Mouse (Mus musculus): Measurements from ENCODE around the gene Dusp2. TPM values are rescaled to one million over a fixed set of nuclear protein-coding genes. Genes with fewer than 3 reads are reported as not detected.

Dusp2 gene
- polyA plus RNA-seq, 1 experiment from 2014 or later, result 2.6 TPM

DNA sequence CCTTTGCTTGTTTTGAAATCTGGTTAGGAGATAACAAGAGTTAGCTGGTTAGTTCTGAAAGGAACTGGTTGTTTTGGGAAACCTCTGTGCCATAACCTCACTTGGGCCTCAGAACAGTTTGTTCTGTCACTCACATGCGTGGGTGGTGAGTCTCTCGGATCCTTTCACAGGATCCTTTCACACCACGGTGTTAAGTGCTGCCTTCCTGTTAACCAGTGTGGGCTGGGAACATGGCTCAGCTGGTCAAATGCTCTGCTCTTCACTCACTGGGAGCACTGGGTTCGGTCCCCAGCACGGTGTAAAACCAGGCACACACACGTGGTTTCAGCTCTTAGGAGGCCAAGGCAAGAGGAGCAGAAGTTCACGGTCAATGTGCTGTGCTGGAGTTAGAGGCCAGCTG lies 11.5 kb upstream of the Dusp2 start:
- H3K9ac ChIP-seq (ENCODE audit: low read length), result no peak overlapping the region
- H3K9me3 ChIP-seq (ENCODE audit: control insufficient read depth, low read length), result no peaks in the 10 kb centered on the region
- no peaks in the 10 kb centered on the region for H3K36me3 ChIP-seq (ENCODE audit: control insufficient read depth, insufficient read depth, low read length)
- H3K27ac ChIP-seq (replicated peaks), result no peak overlapping the region
- DNase-seq (ENCODE audit: low spot score) (no peak), ATAC-seq (ENCODE audit: low FRiP score, low TSS enrichment) (no peak)
- no peak overlapping the region for H3K4me2 ChIP-seq (replicated peaks; ENCODE audit: low read depth)
- no peak overlapping the region for H3K4me3 ChIP-seq (ENCODE audit: low read depth, low read length)
- H3K4me1 ChIP-seq (replicated peaks; ENCODE audit: control insufficient read depth, insufficient read depth), result no peaks in the 10 kb centered on the region
- 50% methylated on average over 7 of the region's 7 CpGs for WGBS
- TF ChIP-seq EP300 (optimal IDR thresholded peaks at IDR 0.05) (no peak), CTCF (IDR thresholded peaks at IDR 0.05; ENCODE audit: low read depth) (no peak)
- no peaks in the 10 kb centered on the region for H3K27me3 ChIP-seq (ENCODE audit: control insufficient read depth, insufficient read depth, low read length)

- Histone ChIP-seq H3K27ac (replicated peaks) (no peak overlapping the region), H3K27me3 (ENCODE audit: control insufficient read depth, insufficient read depth, low read length) (no peaks in the 10 kb centered on the region), H3K4me1 (replicated peaks; ENCODE audit: control insufficient read depth, insufficient read depth) (no peaks in the 10 kb centered on the region), H3K4me2 (replicated peaks; ENCODE audit: low read depth) (no peak overlapping the region), H3K36me3 (ENCODE audit: control insufficient read depth, insufficient read depth, low read length) (no peaks in the 10 kb centered on the region), H3K9me3 (ENCODE audit: control insufficient read depth, low read length) (no peaks in the 10 kb centered on the region), H3K4me3 (ENCODE audit: low read depth, low read length) (no peak overlapping the region), H3K9ac (ENCODE audit: low read length) (no peak overlapping the region)
- DNase-seq (ENCODE audit: low spot score), result no peak
- TF ChIP-seq CTCF (IDR thresholded peaks at IDR 0.05; ENCODE audit: low read depth) (no peak), EP300 (optimal IDR thresholded peaks at IDR 0.05) (no peak)
- 67% methylated on average over 12 of the region's 12 CpGs for WGBS
- ATAC-seq (ENCODE audit: low FRiP score, low TSS enrichment), result peak; percentile 22; the same call in 1 of the 2 replicates
These were observed 7.7 kb upstream of the Dusp2 start for GRCm38 (mm10) chr2:127328090-127328851.

DNA sequence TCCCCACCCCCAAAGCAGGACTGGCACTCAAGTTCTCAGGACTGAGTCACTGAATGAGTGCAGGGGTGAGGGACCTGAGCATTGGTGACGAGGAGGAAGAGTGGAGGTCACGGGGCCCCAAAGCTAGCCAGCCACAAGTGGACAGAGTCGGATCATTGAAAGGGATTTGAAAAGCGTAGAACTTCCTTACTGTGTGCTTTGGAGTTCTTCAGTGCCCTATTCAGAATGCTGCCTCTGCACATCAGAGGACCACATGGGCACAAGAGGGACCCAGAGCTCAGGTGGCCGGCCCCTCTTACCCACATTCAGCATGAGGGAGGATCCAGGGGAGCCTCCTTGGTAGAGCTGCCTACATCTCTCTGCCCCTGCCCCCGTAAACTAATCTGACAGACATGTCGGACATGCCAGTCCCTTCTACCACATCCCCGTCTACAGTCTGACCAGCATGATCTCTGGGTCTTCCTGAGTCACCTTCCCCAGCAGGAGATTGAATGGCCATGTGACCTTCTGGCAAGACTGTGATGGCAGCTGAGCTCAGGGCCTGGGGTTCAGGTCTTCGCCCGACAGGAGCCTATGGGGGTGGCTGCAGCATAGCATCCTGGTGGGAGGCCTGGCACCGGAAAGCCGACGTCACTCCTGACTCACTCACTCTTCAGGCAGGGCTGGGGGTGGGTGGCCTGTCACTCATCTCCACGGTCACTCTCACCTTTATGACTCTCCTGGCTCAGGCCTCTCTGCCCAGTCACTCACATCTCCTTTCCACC lies 3.0 kb upstream of the Dusp2 start:
- Histone ChIP-seq H3K27ac (replicated peaks) (no peak overlapping the region), H3K36me3 (ENCODE audit: control insufficient read depth, insufficient read depth, low read length) (no peaks in the 10 kb centered on the region), H3K27me3 (ENCODE audit: control insufficient read depth, insufficient read depth, low read length) (peaks cover 3% of the 10 kb centered on the region; the same call in 1 of the 2 replicates), H3K9me3 (ENCODE audit: control insufficient read depth, low read length) (no peaks in the 10 kb centered on the region), H3K4me3 (ENCODE audit: low read depth, low read length) (no peak overlapping the region), H3K4me2 (replicated peaks; ENCODE audit: low read depth) (no peak overlapping the region), H3K9ac (ENCODE audit: low read length) (no peak overlapping the region), H3K4me1 (replicated peaks; ENCODE audit: control insufficient read depth, insufficient read depth) (0 out of 2 replicates have a peak, but pooled peaks cover 2% of the 10 kb centered on the region)
- DNase-seq (ENCODE audit: low spot score) (no peak), ATAC-seq (ENCODE audit: low FRiP score, low TSS enrichment) (no peak)
- 80% methylated on average over 14 of the region's 14 CpGs for WGBS
- TF ChIP-seq EP300 (optimal IDR thresholded peaks at IDR 0.05), result no peak
- TF ChIP-seq CTCF (IDR thresholded peaks at IDR 0.05; ENCODE audit: low read depth), result no peak

DNA sequence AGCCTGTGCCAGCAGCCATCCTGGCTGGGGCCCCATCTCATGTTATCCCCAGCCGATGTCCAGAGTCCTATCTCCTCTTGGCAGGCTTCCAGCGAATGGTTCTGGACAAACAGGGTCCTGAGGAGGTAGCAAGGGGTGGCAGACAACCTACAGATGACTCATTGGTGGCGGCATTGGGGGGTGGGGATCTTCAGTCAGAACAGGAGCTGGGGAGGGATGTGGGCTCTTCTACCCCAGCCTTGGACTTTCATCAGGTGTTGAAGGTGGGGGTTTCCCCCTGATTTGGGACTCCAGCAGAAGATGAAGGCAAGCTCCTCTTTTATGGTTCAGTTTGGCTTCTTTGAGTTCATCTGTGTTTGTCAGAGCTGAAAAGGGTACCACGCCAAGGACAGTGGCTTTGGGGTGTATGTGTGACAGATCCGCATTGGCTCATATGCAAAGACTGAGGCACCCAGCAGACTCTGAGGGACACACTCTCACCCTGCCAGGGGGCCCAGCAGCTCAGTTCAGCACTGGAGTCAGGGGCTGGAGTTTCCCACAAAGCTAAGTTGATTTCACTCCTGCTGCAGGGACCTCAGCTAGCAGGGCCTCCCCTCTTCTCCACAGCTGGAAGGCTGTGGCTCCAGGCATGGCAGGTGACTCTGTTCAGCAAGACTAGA lies 1.9 kb upstream of the Dusp2 start:
- ATAC-seq (ENCODE audit: low FRiP score, low TSS enrichment), result no peak
- Histone ChIP-seq H3K36me3 (ENCODE audit: control insufficient read depth, insufficient read depth, low read length) (no peaks in the 10 kb centered on the region), H3K27ac (replicated peaks) (no peak overlapping the region), H3K9me3 (ENCODE audit: control insufficient read depth, low read length) (no peaks in the 10 kb centered on the region), H3K4me1 (replicated peaks; ENCODE audit: control insufficient read depth, insufficient read depth) (0 out of 2 replicates have a peak, but pooled peaks cover 2% of the 10 kb centered on the region), H3K4me3 (ENCODE audit: low read depth, low read length) (no peak overlapping the region), H3K9ac (ENCODE audit: low read length) (no peak overlapping the region), H3K4me2 (replicated peaks; ENCODE audit: low read depth) (no peak overlapping the region), H3K27me3 (ENCODE audit: control insufficient read depth, insufficient read depth, low read length) (peaks cover 3% of the 10 kb centered on the region; the same call in 1 of the 2 replicates)
- no peak for TF ChIP-seq EP300 (optimal IDR thresholded peaks at IDR 0.05)
- 59% methylated on average over 5 of the region's 5 CpGs for WGBS
- DNase-seq (ENCODE audit: low spot score), result no peak

GRCm38 (mm10) chr2:127335078-127335541 lies 849 bp upstream of the Dusp2 start:
- ATAC-seq (ENCODE audit: low FRiP score, low TSS enrichment) (no peak), DNase-seq (ENCODE audit: low spot score) (no peak)
- Histone ChIP-seq H3K4me1 (replicated peaks; ENCODE audit: control insufficient read depth, insufficient read depth) (0 out of 2 replicates have a peak, but pooled peaks cover 2% of the 10 kb centered on the region), H3K4me2 (replicated peaks; ENCODE audit: low read depth) (no peak overlapping the region), H3K4me3 (ENCODE audit: low read depth, low read length) (no peak overlapping the region), H3K27me3 (ENCODE audit: control insufficient read depth, insufficient read depth, low read length) (peaks cover 3% of the 10 kb centered on the region; the same call in 1 of the 2 replicates), H3K9me3 (ENCODE audit: control insufficient read depth, low read length) (no peaks in the 10 kb centered on the region), H3K27ac (replicated peaks) (no peak overlapping the region), H3K9ac (ENCODE audit: low read length) (no peak overlapping the region), H3K36me3 (ENCODE audit: control insufficient read depth, insufficient read depth, low read length) (no peaks in the 10 kb centered on the region)
- WGBS, result 51% methylated on average over 11 of the region's 11 CpGs
- TF ChIP-seq CTCF (IDR thresholded peaks at IDR 0.05; ENCODE audit: low read depth) (no peak), EP300 (optimal IDR thresholded peaks at IDR 0.05) (no peak)
